In genomic region chr5:139405478-139405877, GRCm38 (mm10) we compare ENCODE assay signal across 12 mouse cellular contexts. TPM values are rescaled to one million over a fixed set of nuclear protein-coding genes. Genes with fewer than 3 reads are reported as not detected.
DNase-seq lines count a peak whose midpoint lies in the region; ATAC-seq lines count a peak whose summit lies in the region.
"Had no signal": no experiment of that assay in that cellular context is flagged by ENCODE, and none has a peak within 500 bp of the region (broad histone marks: within the 10 kb centered on the region; RNA-seq: fewer than 3 reads in every experiment).

No protein-coding gene starts in this region.

- WGBS in heart, embryonic 15.5 days, result 66% methylated on average over 7 of the region's 7 CpGs
- WGBS in embryonic facial prominence, embryonic 15.5 days, result 61% methylated on average over 7 of the region's 7 CpGs
- 29% methylated on average over 7 of the region's 7 CpGs for WGBS in liver, embryonic 13.5 days (ENCODE audit: insufficient replicate concordance)

- H3K4me2 ChIP-seq in heart, embryonic 15.5 days, result no peak overlapping the region
- H3K4me2 ChIP-seq in embryonic facial prominence, embryonic 15.5 days (replicated peaks), result no peak overlapping the region
- H3K4me2 ChIP-seq in liver, embryonic 13.5 days, result peak overlapping the region; percentile 35

- H3K9ac ChIP-seq in heart, embryonic 15.5 days, result no peak overlapping the region
- no peak overlapping the region for H3K9ac ChIP-seq in embryonic facial prominence, embryonic 15.5 days
- peak overlapping the region; percentile 46 for H3K9ac ChIP-seq in liver, embryonic 13.5 days

- H3K4me3 ChIP-seq in heart, embryonic 15.5 days, result no peak overlapping the region
- H3K4me3 ChIP-seq in embryonic facial prominence, embryonic 15.5 days (replicated peaks), result no peak overlapping the region
- H3K4me3 ChIP-seq in liver, embryonic 13.5 days (replicated peaks), result peak overlapping the region; percentile 16; the same call in 1 of the 2 replicates

- peak overlapping the region; percentile 32; the same call in 1 of the 2 replicates for H3K27ac ChIP-seq in heart, embryonic 15.5 days
- peak overlapping the region; percentile 12; the same call in 1 of the 2 replicates for H3K27ac ChIP-seq in embryonic facial prominence, embryonic 15.5 days (replicated peaks)
- peak overlapping the region; percentile 78 for H3K27ac ChIP-seq in liver, embryonic 13.5 days

- DNase-seq in heart, adult 8-10 months (ENCODE audit: low spot score), result no peak
- DNase-seq in 416B (ENCODE audit: low read depth), result peak; percentile 41
- DNase-seq in liver, embryonic 13.5 days, result no peak
- DNase-seq in thymus, postnatal 0 days (ENCODE audit: low spot score), result no peak
- DNase-seq in adrenal gland, adult (ENCODE audit: inconsistent age in 2 of 2, low spot score in 1 of 2), result no peak
- DNase-seq in cerebellum, adult 11-12 months, result no peak
- DNase-seq: gastrocnemius, postnatal 36 days; lung, postnatal 10 days had no signal

- peaks cover 30% of the 10 kb centered on the region for H3K4me1 ChIP-seq in heart, embryonic 15.5 days (replicated peaks)
- H3K4me1 ChIP-seq in embryonic facial prominence, embryonic 15.5 days, result peaks cover 34% of the 10 kb centered on the region
- peaks cover 63% of the 10 kb centered on the region for H3K4me1 ChIP-seq in liver, embryonic 13.5 days (replicated peaks)

- no peaks in the 10 kb centered on the region for H3K36me3 ChIP-seq in heart, embryonic 15.5 days
- no peaks in the 10 kb centered on the region for H3K36me3 ChIP-seq in embryonic facial prominence, embryonic 15.5 days
- no peaks in the 10 kb centered on the region for H3K36me3 ChIP-seq in liver, embryonic 13.5 days

- no peak for ATAC-seq in heart, embryonic 15.5 days (replicated peaks; ENCODE audit: insufficient number of reproducible peaks, insufficient read depth, low FRiP score, low read depth)
- ATAC-seq in embryonic facial prominence, embryonic 15.5 days (ENCODE audit: insufficient number of reproducible peaks, low FRiP score, low TSS enrichment, low read depth), result no peak
- ATAC-seq in liver, embryonic 13.5 days (ENCODE audit: low read depth), result peak; percentile 26; the same call in 1 of the 2 replicates

- no peaks in the 10 kb centered on the region for H3K9me3 ChIP-seq in heart, embryonic 15.5 days (replicated peaks)
- H3K9me3 ChIP-seq in embryonic facial prominence, embryonic 15.5 days (replicated peaks), result no peaks in the 10 kb centered on the region
- H3K9me3 ChIP-seq in liver, embryonic 13.5 days (replicated peaks), result no peaks in the 10 kb centered on the region

- no peaks in the 10 kb centered on the region for H3K27me3 ChIP-seq in heart, embryonic 15.5 days
- H3K27me3 ChIP-seq in embryonic facial prominence, embryonic 15.5 days, result no peaks in the 10 kb centered on the region
- H3K27me3 ChIP-seq in liver, embryonic 13.5 days, result no peaks in the 10 kb centered on the region

RNA-seq across cellular contexts. Expression of gene C130050O18Rik, which starts 0.4 kb away (rescaled TPM):
- polyA plus RNA-seq in heart, embryonic 15.5 days (2015; fragmentation: Nextera tagmentation; extraction: Ambion mirVana), result 0.63 and 0.76 TPM in 2 replicates
- 1 to 10 TPM in 1 of 4 experiments, under 1 TPM in 3; 0.49 to 1.2 (median 0.72) TPM for total RNA-seq in heart, adult 8-10 months (2022)
- polyA plus RNA-seq in embryonic facial prominence, embryonic 15.5 days (2015; fragmentation: Nextera tagmentation; extraction: Ambion mirVana), result 4.2 and 4.6 TPM in 2 replicates
- 0.89 and 1.1 TPM in 2 replicates for polyA plus RNA-seq in liver, embryonic 13.5 days (2015; fragmentation: Nextera tagmentation; extraction: Ambion mirVana)
- polyA plus RNA-seq in thymus, postnatal 0 days (2015; fragmentation: Nextera tagmentation; extraction: Ambion mirVana), result 0.54 and 0.79 TPM in 2 replicates

RNA-seq across cellular contexts. Expression of gene Gper1, which starts 17.5 kb away (rescaled TPM):
- polyA plus RNA-seq in heart, embryonic 15.5 days (2015; fragmentation: Nextera tagmentation; extraction: Ambion mirVana), result 1.5 and 5.4 TPM in 2 replicates
- total RNA-seq in heart, adult 8-10 months (2022), result 1 to 10 TPM; 1.1 to 1.6 (median 1.3) TPM
- polyA plus RNA-seq in embryonic facial prominence, embryonic 15.5 days (2015; fragmentation: Nextera tagmentation; extraction: Ambion mirVana), result 3.8 and 4.2 TPM in 2 replicates
- 0.17 and 0.31 TPM in 2 replicates for polyA plus RNA-seq in liver, embryonic 13.5 days (2015; fragmentation: Nextera tagmentation; extraction: Ambion mirVana)
- 5.2 and 6.1 TPM in 2 replicates for polyA plus RNA-seq in thymus, postnatal 0 days (2015; fragmentation: Nextera tagmentation; extraction: Ambion mirVana)

RNA-seq across cellular contexts. Expression of gene Gpr146, which starts 28.0 kb away (rescaled TPM):
- 14.0 and 14.7 TPM in 2 replicates for polyA plus RNA-seq in heart, embryonic 15.5 days (2015; fragmentation: Nextera tagmentation; extraction: Ambion mirVana)
- total RNA-seq in heart, adult 8-10 months (2022), result 10 to 100 TPM; 43.1 to 55.6 (median 47.0) TPM
- 2.9 and 3.4 TPM in 2 replicates for polyA plus RNA-seq in embryonic facial prominence, embryonic 15.5 days (2015; fragmentation: Nextera tagmentation; extraction: Ambion mirVana)
- 18.8 and 20.2 TPM in 2 replicates for polyA plus RNA-seq in liver, embryonic 13.5 days (2015; fragmentation: Nextera tagmentation; extraction: Ambion mirVana)
- polyA plus RNA-seq in thymus, postnatal 0 days (2015; fragmentation: Nextera tagmentation; extraction: Ambion mirVana), result 5.5 and 7.4 TPM in 2 replicates

RNA-seq across cellular contexts. Expression of gene Cyp2w1, which starts 53.1 kb away (rescaled TPM):
- polyA plus RNA-seq in heart, embryonic 15.5 days (2015; fragmentation: Nextera tagmentation; extraction: Ambion mirVana), result 0.47 TPM in 1 of 2 replicates, not detected in the other
- total RNA-seq in heart, adult 8-10 months (2022), result not detected
- polyA plus RNA-seq in embryonic facial prominence, embryonic 15.5 days (2015; fragmentation: Nextera tagmentation; extraction: Ambion mirVana), result 24.0 and 32.3 TPM in 2 replicates
- polyA plus RNA-seq in liver, embryonic 13.5 days (2015; fragmentation: Nextera tagmentation; extraction: Ambion mirVana), result not detected in 2 replicates
- polyA plus RNA-seq in thymus, postnatal 0 days (2015; fragmentation: Nextera tagmentation; extraction: Ambion mirVana), result not detected in 2 replicates
- total RNA-seq: adrenal gland, postnatal 4 days; gastrocnemius, postnatal 36 days; layer of hippocampus, adult 8-10 months had no signal

RNA-seq across cellular contexts. Expression of gene Cox19, which starts 54.3 kb away (rescaled TPM):
- polyA plus RNA-seq in heart, embryonic 15.5 days (2015; fragmentation: Nextera tagmentation; extraction: Ambion mirVana), result 69.7 and 77.3 TPM in 2 replicates
- total RNA-seq in heart, adult 8-10 months (2022), result 100 to 1,000 TPM in 3 of 4 experiments, 10 to 100 TPM in 1; 96.9 to 114 (median 106) TPM
- 97.5 and 100 TPM in 2 replicates for polyA plus RNA-seq in embryonic facial prominence, embryonic 15.5 days (2015; fragmentation: Nextera tagmentation; extraction: Ambion mirVana)
- polyA plus RNA-seq in liver, embryonic 13.5 days (2015; fragmentation: Nextera tagmentation; extraction: Ambion mirVana), result 68.5 and 72.3 TPM in 2 replicates
- polyA plus RNA-seq in thymus, postnatal 0 days (2015; fragmentation: Nextera tagmentation; extraction: Ambion mirVana), result 110 and 112 TPM in 2 replicates

Comparison
In these comparisons a context has a peak if more than half of its experiments do, and no peak if none do; other contexts are left out.
1. H3K27ac ChIP-seq: peak in every context shown above with its lines; median percentile 78 in liver, embryonic 13.5 days; 32 in heart, embryonic 15.5 days; 12 in embryonic facial prominence, embryonic 15.5 days.